Mouse (Mus musculus): ENCODE measurements around the gene Gm4907. TPM values are rescaled to one million over a fixed set of nuclear protein-coding genes. Genes with fewer than 3 reads are reported as not detected.
"Not testable (repeated sequence)": the region's sequence is repeated elsewhere in the genome, so short reads cannot be mapped to it uniquely, and the experiment has no call there.

Gene Gm4907
- polyA plus RNA-seq (2014; fragmentation: Nextera tagmentation; extraction: Ambion mirVana) = not detected in 2 replicates

DNA sequence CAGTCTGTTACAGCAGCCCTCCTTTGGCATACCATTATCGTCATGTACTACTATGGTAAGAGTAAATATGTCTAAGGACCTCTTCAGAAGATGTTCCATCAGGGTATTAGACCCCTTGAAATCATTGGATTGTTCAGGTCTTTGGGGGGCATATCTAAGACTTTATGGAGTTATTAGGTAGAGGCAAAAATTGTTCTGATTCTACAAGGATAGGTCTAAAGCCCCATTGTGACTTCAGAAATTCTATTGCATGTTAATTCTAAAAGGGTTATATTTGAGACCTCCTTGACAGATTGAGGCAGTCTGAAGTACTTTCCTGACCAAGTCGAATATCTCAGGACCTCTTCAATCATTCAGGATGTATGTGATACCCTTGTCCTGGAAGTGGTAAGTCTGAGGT lies at the start of gene Gm4907:
Gene Gm4907 (plus strand): TSS at position 301 of the 400 bp plus-strand sequence.
- not testable (repeated sequence) for H3K27me3 ChIP-seq (ENCODE audit: control insufficient read depth, insufficient read depth, low read length); H3K27ac ChIP-seq (ENCODE audit: low read depth, low read length); H3K4me3 ChIP-seq (ENCODE audit: low read depth, low read length); ATAC-seq (ENCODE audit: insufficient read depth, low FRiP score, low TSS enrichment); H3K4me1 ChIP-seq (ENCODE audit: control insufficient read depth, insufficient read depth, low read length); H3K4me2 ChIP-seq (ENCODE audit: low read depth); DNase-seq (ENCODE audit: low spot score); H3K9me3 ChIP-seq (ENCODE audit: control insufficient read depth, low read length); H3K9ac ChIP-seq (ENCODE audit: low read length); H3K36me3 ChIP-seq (ENCODE audit: control insufficient read depth, insufficient read depth, low read length)
- WGBS = 77% methylated on average over 2 of the region's 2 CpGs

DNA sequence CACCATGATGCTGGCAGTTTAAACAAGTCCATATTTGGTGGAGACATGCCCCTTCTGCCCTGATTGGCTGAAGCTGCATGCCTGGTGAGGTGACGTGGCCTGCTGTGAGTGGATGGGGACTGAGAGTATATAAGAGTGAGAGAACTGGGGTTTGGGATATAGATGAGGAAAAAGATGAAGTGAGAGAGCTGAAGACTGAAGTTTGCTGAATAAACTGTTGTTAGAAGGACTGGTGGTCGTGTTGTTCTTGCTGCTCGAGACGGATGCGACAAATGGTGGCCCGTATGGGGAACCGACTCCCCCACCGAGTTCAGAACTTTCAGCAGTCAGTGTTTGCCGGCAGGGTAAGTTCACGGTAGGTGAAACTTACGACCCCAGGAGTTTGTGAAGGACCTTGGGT lies 48.6 kb upstream of the Gm4907 start:
- WGBS = 90% methylated on average over 11 of the region's 11 CpGs
- not testable (repeated sequence) for ATAC-seq (ENCODE audit: insufficient read depth, low FRiP score, low TSS enrichment); H3K4me2 ChIP-seq (ENCODE audit: low read depth); H3K4me1 ChIP-seq (ENCODE audit: control insufficient read depth, insufficient read depth, low read length); H3K36me3 ChIP-seq (ENCODE audit: control insufficient read depth, insufficient read depth, low read length); DNase-seq (ENCODE audit: low spot score); H3K9me3 ChIP-seq (ENCODE audit: control insufficient read depth, low read length); H3K27me3 ChIP-seq (ENCODE audit: control insufficient read depth, insufficient read depth, low read length); H3K4me3 ChIP-seq (ENCODE audit: low read depth, low read length); H3K9ac ChIP-seq (ENCODE audit: low read length); H3K27ac ChIP-seq (ENCODE audit: low read depth, low read length)

DNA sequence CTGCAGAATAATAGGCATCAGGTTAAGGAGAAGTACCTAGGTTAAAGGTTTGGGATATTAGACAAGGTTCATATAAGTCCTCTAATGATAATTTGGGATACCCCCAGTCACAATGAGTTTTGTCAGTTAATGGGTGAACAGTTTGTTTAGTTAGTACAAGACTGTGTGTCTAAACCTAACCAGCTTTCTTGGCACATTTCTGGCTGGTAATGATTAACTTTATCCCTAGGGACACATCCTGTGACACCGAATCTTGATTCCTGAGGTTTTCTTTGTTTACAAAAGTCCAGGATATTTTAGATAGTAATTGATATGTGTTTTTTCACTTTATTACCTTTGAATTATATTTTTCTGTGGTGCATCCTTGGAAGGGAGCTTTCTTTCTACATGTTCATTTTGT lies 41.4 kb upstream of the Gm4907 start:
- Histone ChIP-seq H3K9me3 (ENCODE audit: control insufficient read depth, low read length) (no peaks in the 10 kb centered on the region), H3K36me3 (ENCODE audit: control insufficient read depth, insufficient read depth, low read length) (no peaks in the 10 kb centered on the region), H3K4me3 (ENCODE audit: low read depth, low read length) (no peak overlapping the region), H3K9ac (ENCODE audit: low read length) (no peak overlapping the region), H3K4me2 (ENCODE audit: low read depth) (no peak overlapping the region), H3K27ac (ENCODE audit: low read depth, low read length) (no peak overlapping the region), H3K27me3 (ENCODE audit: control insufficient read depth, insufficient read depth, low read length) (no peaks in the 10 kb centered on the region), H3K4me1 (ENCODE audit: control insufficient read depth, insufficient read depth, low read length) (no peaks in the 10 kb centered on the region)
- ATAC-seq (ENCODE audit: insufficient read depth, low FRiP score, low TSS enrichment) (no peak), DNase-seq (ENCODE audit: low spot score) (no peak)
- 85% methylated on average over 1 of the region's 1 CpGs for WGBS

DNA sequence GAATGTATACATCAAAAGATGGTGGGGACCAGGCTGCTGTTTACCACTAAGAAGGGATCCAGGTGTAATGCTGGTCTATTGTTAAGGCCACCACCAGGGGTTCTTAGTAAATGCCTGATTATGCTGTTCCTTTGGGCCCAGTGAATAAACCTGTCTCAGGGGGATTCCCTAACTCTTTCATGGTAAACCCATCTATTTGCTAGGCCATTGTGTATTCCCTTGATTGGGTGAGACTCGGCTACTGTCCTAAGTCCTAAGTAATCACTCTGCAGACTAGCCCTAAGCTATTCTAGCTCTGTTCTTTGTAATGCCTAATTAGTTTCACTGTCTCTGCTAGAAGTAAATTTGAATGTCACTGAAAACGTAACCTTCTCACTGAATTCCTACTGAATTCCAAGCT lies 71.8 kb downstream of the Gm4907 start:
- H3K36me3 ChIP-seq (ENCODE audit: control insufficient read depth, insufficient read depth, low read length) = no peaks in the 10 kb centered on the region
- no peak overlapping the region for H3K4me2 ChIP-seq (ENCODE audit: low read depth)
- no peak overlapping the region for H3K27ac ChIP-seq (ENCODE audit: low read depth, low read length)
- H3K4me3 ChIP-seq (ENCODE audit: low read depth, low read length) = no peak overlapping the region
- H3K9ac ChIP-seq (ENCODE audit: low read length) = no peak overlapping the region
- 65% methylated on average over 2 of the region's 2 CpGs for WGBS
- no peak for ATAC-seq (ENCODE audit: insufficient read depth, low FRiP score, low TSS enrichment)
- no peak for DNase-seq (ENCODE audit: low spot score)
- H3K9me3 ChIP-seq (ENCODE audit: control insufficient read depth, low read length) = no peaks in the 10 kb centered on the region
- no peaks in the 10 kb centered on the region for H3K27me3 ChIP-seq (ENCODE audit: control insufficient read depth, insufficient read depth, low read length)
- no peaks in the 10 kb centered on the region for H3K4me1 ChIP-seq (ENCODE audit: control insufficient read depth, insufficient read depth, low read length)

Other genes starting within 250 kb of the Gm4907 start
- gene Wdr44, start 189.5 kb upstream of the Gm4907 start, polyA plus RNA-seq (2014; fragmentation: Nextera tagmentation; extraction: Ambion mirVana) = 8.7 and 9.3 TPM in 2 replicates
- gene Gm4985, start 76.4 kb downstream of the Gm4907 start, polyA plus RNA-seq (2014; fragmentation: Nextera tagmentation; extraction: Ambion mirVana) = not detected in 2 replicates

Data from neural tube, embryonic 11.5 days (tissue).